Mouse (Mus musculus): Measurements from ENCODE around the gene Kif3b.

DNA sequence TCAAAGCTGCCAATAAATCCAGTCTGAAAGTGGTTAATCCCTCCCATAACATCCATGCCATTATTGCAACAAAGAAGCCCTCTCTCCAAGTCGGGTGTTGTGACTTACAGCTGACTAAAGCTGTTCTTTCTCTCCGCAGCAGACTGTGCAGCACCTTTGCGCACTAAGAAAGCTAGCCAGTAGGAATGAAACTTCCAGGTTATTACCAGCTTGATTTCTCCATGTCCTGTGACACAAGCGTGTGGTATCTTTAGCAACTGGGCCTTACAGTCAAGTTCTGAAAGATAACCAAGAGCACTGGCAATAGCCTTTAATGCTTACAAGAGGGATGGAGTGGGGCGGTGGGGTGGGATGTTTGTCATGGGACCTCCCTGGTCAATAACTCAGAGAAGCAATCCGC lies 7.3 kb upstream of the Kif3b start:
- no peak for TF ChIP-seq CTCF (IDR thresholded peaks at IDR 0.05; ENCODE audit: borderline replicate concordance, extremely low read depth, insufficient read depth, insufficient read length)
- no peak for TF ChIP-seq POLR2A (IDR thresholded peaks at IDR 0.05; ENCODE audit: borderline replicate concordance, extremely low read depth, insufficient read depth, insufficient read length, poor library complexity, severe bottlenecking)

Data from brain, embryonic 14.5 days (tissue).